Mouse (Mus musculus): ENCODE data around the gene Tcap. TPM values are rescaled to one million over a fixed set of nuclear protein-coding genes. Genes with fewer than 3 reads are reported as not detected.

Gene Tcap
- total and polyA plus RNA-seq, 3 experiments, result 1,095 to 3,136 (median 1,827) TPM

DNA sequence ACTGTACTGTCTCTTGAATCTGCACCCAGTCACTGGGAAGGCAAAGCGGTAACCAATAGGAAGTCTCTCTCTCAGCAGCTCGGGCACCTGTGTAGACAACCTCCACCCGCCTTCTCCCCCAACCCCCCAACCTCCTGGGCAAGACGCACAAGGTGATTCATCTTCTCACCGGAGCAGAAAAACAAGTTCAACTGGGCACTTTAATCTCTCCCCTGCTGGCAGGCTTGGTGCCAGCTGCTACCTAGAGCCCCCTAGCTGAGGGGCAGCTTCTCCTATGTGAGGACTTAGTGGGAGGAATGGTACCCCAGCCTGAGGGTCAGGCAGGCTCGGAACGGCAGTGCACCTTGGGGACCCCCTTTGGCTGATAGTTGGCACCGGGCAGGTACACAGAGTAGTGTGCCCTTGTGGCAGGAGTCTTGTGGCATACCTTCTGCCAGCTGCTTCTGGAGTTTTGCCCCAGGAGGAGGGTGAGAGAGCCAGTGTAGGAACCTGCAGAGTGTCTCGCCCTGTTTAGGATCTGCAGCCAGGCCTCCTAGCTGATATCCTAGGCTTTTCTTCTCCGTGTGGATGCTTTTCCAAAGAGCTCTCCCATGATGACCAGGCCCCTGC lies 35.4 kb downstream of the Tcap start:
- peaks cover 4% of the 10 kb centered on the region for H3K79me2 ChIP-seq (replicated peaks; ENCODE audit: control insufficient read depth, insufficient read depth, low read length)
- no peak overlapping the region for H3K4me3 ChIP-seq
- peak in 1 of 2 experiments; percentile 17 for DNase-seq
- intact Hi-C loops (cut with DNase I), result no loop called here
- 82% methylated on average over 10 of the region's 10 CpGs for WGBS
- H3K27ac ChIP-seq, result no peak overlapping the region
- H3K27me3 ChIP-seq (ENCODE audit: control insufficient read depth, insufficient read depth, low read length), result no peaks in the 10 kb centered on the region
- TF ChIP-seq CTCF (IDR thresholded peaks at IDR 0.05), result no peak
- no peak for TF ChIP-seq POLR2A (IDR thresholded peaks at IDR 0.05; ENCODE audit: insufficient read depth, low read depth, low read length)
- no peak for TF ChIP-seq EP300 (IDR thresholded peaks at IDR 0.05; ENCODE audit: insufficient read depth, low read depth, low read length)
- H3K4me1 ChIP-seq (ENCODE audit: control insufficient read depth, insufficient read depth, low read length), result peaks cover 7% of the 10 kb centered on the region
- no peaks in the 10 kb centered on the region for H3K36me3 ChIP-seq (ENCODE audit: control insufficient read depth, insufficient read depth, low read length)
- H3K9ac ChIP-seq (ENCODE audit: low read depth, low read length), result no peak overlapping the region

DNA sequence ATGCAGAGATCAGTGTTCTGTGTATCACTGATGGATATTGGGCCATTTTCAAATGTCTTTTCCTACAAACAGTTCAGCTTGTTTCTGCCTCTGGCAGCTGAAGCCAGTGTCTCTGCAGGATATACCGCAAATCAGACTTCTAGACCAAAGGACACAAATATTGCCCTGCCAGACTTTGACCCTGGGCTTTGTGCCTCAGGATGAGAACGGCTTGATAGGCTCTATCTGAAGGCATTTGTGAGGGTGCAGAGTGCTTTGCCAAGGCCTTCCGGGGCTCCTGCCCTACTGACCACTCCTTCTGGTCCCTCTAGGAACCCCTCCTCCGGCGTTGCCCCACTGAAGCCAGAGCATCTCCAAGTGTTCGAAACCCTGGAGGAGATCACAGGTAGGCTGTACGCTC lies 43.0 kb downstream of the Tcap start:
- no peaks in the 10 kb centered on the region for H3K4me1 ChIP-seq (ENCODE audit: control insufficient read depth, insufficient read depth, low read length)
- no peaks in the 10 kb centered on the region for H3K36me3 ChIP-seq (ENCODE audit: control insufficient read depth, insufficient read depth, low read length)
- no peaks in the 10 kb centered on the region for H3K27me3 ChIP-seq (ENCODE audit: control insufficient read depth, insufficient read depth, low read length)
- 93% methylated on average over 7 of the region's 7 CpGs for WGBS
- TF ChIP-seq EP300 (IDR thresholded peaks at IDR 0.05; ENCODE audit: insufficient read depth, low read depth, low read length), result no peak
- no peak for TF ChIP-seq CTCF (IDR thresholded peaks at IDR 0.05)
- TF ChIP-seq POLR2A (IDR thresholded peaks at IDR 0.05; ENCODE audit: insufficient read depth, low read depth, low read length), result no peak
- H3K79me2 ChIP-seq (replicated peaks; ENCODE audit: control insufficient read depth, insufficient read depth, low read length), result peaks cover 2% of the 10 kb centered on the region
- no peak overlapping the region for H3K9ac ChIP-seq (ENCODE audit: low read depth, low read length)
- DNase-seq, result no peak
- H3K27ac ChIP-seq, result no peak overlapping the region
- no peak overlapping the region for H3K4me3 ChIP-seq
- intact Hi-C loops (cut with DNase I), result no loop called here

DNA sequence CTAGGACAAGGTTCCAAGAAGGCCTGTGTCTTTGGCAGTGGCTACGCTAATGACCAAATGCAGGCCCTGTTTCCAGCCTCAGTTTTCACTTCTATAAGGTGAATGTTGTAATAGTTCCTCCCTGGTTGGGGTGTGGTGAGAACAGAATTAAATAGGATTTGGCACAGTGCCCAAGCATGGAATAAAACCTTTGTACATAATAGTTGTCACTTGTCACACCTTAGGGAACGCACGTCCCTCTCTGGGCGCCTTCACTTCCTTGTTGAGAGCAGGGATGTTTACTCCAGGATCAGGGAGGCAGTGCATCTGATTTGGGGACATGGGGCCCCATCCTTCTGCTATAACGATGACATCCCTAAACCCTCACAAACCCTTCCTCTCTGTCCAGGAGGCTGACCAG lies 44.8 kb downstream of the Tcap start:
- H3K27ac ChIP-seq, result no peak overlapping the region
- no peaks in the 10 kb centered on the region for H3K4me1 ChIP-seq (ENCODE audit: control insufficient read depth, insufficient read depth, low read length)
- H3K79me2 ChIP-seq (replicated peaks; ENCODE audit: control insufficient read depth, insufficient read depth, low read length), result no peaks in the 10 kb centered on the region
- no peak for DNase-seq
- H3K27me3 ChIP-seq (ENCODE audit: control insufficient read depth, insufficient read depth, low read length), result no peaks in the 10 kb centered on the region
- 71% methylated on average over 5 of the region's 5 CpGs for WGBS
- intact Hi-C loops (cut with DNase I), result no loop called here
- no peaks in the 10 kb centered on the region for H3K36me3 ChIP-seq (ENCODE audit: control insufficient read depth, insufficient read depth, low read length)
- no peak overlapping the region for H3K9ac ChIP-seq (ENCODE audit: low read depth, low read length)
- TF ChIP-seq CTCF (IDR thresholded peaks at IDR 0.05) (no peak), EP300 (IDR thresholded peaks at IDR 0.05; ENCODE audit: insufficient read depth, low read depth, low read length) (no peak), POLR2A (IDR thresholded peaks at IDR 0.05; ENCODE audit: insufficient read depth, low read depth, low read length) (no peak)
- H3K4me3 ChIP-seq, result no peak overlapping the region

GRCm38 (mm10) chr11:98431743-98432502 lies 48.3 kb downstream of the Tcap start:
- no peak overlapping the region for H3K27ac ChIP-seq
- H3K9ac ChIP-seq (ENCODE audit: low read depth, low read length), result no peak overlapping the region
- H3K79me2 ChIP-seq (replicated peaks; ENCODE audit: control insufficient read depth, insufficient read depth, low read length), result no peaks in the 10 kb centered on the region
- intact Hi-C loops (cut with DNase I), result no loop called here
- H3K4me3 ChIP-seq, result no peak overlapping the region
- no peaks in the 10 kb centered on the region for H3K36me3 ChIP-seq (ENCODE audit: control insufficient read depth, insufficient read depth, low read length)
- no peaks in the 10 kb centered on the region for H3K27me3 ChIP-seq (ENCODE audit: control insufficient read depth, insufficient read depth, low read length)
- TF ChIP-seq CTCF (IDR thresholded peaks at IDR 0.05) (no peak), POLR2A (IDR thresholded peaks at IDR 0.05; ENCODE audit: insufficient read depth, low read depth, low read length) (no peak), EP300 (IDR thresholded peaks at IDR 0.05; ENCODE audit: insufficient read depth, low read depth, low read length) (no peak)
- DNase-seq, result no peak
- H3K4me1 ChIP-seq (ENCODE audit: control insufficient read depth, insufficient read depth, low read length), result no peaks in the 10 kb centered on the region
- WGBS, result 81% methylated on average over 9 of the region's 9 CpGs

Other genes starting within 250 kb of the Tcap start
- gene Fbxl20, start 233.4 kb upstream of the Tcap start, total RNA-seq (2021), result 10 to 100 TPM; 14.3 to 14.4 TPM
- gene Fbxl20, start 233.4 kb upstream of the Tcap start, polyA plus RNA-seq (2012; rRNA removed), result 10.7 and 16.0 TPM in 2 replicates
- 10 to 100 TPM; 38.6 to 43.5 TPM for gene Med1, start 190.5 kb upstream of the Tcap start, total RNA-seq (2021)
- gene Med1, start 190.5 kb upstream of the Tcap start, polyA plus RNA-seq (2012; rRNA removed), result 14.0 and 26.0 TPM in 2 replicates
- 10 to 100 TPM; 20.6 to 21.2 TPM for gene Cdk12, start 180.8 kb upstream of the Tcap start, total RNA-seq (2021)
- 7.5 and 12.7 TPM in 2 replicates for gene Cdk12, start 180.8 kb upstream of the Tcap start, polyA plus RNA-seq (2012; rRNA removed)
- gene Neurod2, start 54.2 kb upstream of the Tcap start, total RNA-seq (2021), result not detected
- gene Neurod2, start 54.2 kb upstream of the Tcap start, polyA plus RNA-seq (2012; rRNA removed), result not detected in 2 replicates
- gene Ppp1r1b, start 35.4 kb upstream of the Tcap start, total RNA-seq (2021), result 1 to 10 TPM; 2.6 to 5.3 TPM
- 15.8 and 16.2 TPM in 2 replicates for gene Ppp1r1b, start 35.4 kb upstream of the Tcap start, polyA plus RNA-seq (2012; rRNA removed)
- 10 to 100 TPM; 19.0 to 24.3 TPM for gene Stard3, start 25.4 kb upstream of the Tcap start, total RNA-seq (2021)
- gene Stard3, start 25.4 kb upstream of the Tcap start, polyA plus RNA-seq (2012; rRNA removed), result 58.3 and 62.3 TPM in 2 replicates
- 1 to 10 TPM in 1 of 2 experiments, under 1 TPM in 1; 0.91 to 1.5 TPM for gene Pnmt, start 2.6 kb downstream of the Tcap start, total RNA-seq (2021)
- gene Pnmt, start 2.6 kb downstream of the Tcap start, polyA plus RNA-seq (2012; rRNA removed), result 1.6 and 2.6 TPM in 2 replicates
- gene Pgap3, start 16.7 kb downstream of the Tcap start, total RNA-seq (2021), result 1 to 10 TPM; 7.7 to 8.5 TPM
- 18.8 and 21.1 TPM in 2 replicates for gene Pgap3, start 16.7 kb downstream of the Tcap start, polyA plus RNA-seq (2012; rRNA removed)
- gene Erbb2, start 28.7 kb downstream of the Tcap start, total RNA-seq (2021), result 1 to 10 TPM; 6.6 to 6.9 TPM
- 8.4 and 9.2 TPM in 2 replicates for gene Erbb2, start 28.7 kb downstream of the Tcap start, polyA plus RNA-seq (2012; rRNA removed)
- 10 to 100 TPM; 61.6 to 63.6 TPM for gene Mien1, start 55.2 kb downstream of the Tcap start, total RNA-seq (2021)
- 53.5 and 80.0 TPM in 2 replicates for gene Mien1, start 55.2 kb downstream of the Tcap start, polyA plus RNA-seq (2012; rRNA removed)
- under 1 TPM; 0.11 to 0.31 TPM for gene Grb7, start 62.6 kb downstream of the Tcap start, total RNA-seq (2021)
- 0.56 and 0.72 TPM in 2 replicates for gene Grb7, start 62.6 kb downstream of the Tcap start, polyA plus RNA-seq (2012; rRNA removed)
- 1 to 10 TPM in 1 of 2 experiments, under 1 TPM in 1; 0.94 to 1.5 TPM for gene Ikzf3, start 162.2 kb downstream of the Tcap start, total RNA-seq (2021)
- gene Ikzf3, start 162.2 kb downstream of the Tcap start, polyA plus RNA-seq (2012; rRNA removed), result 0.61 and 1.5 TPM in 2 replicates
- gene Zpbp2, start 167.3 kb downstream of the Tcap start, total RNA-seq (2021), result not detected
- 0.23 TPM in 1 of 2 replicates, not detected in the other for gene Zpbp2, start 167.3 kb downstream of the Tcap start, polyA plus RNA-seq (2012; rRNA removed)
- gene Ormdl3, start 203.6 kb downstream of the Tcap start, total RNA-seq (2021), result 10 to 100 TPM; 40.2 to 40.9 TPM
- 61.2 and 63.8 TPM in 2 replicates for gene Ormdl3, start 203.6 kb downstream of the Tcap start, polyA plus RNA-seq (2012; rRNA removed)
- gene Lrrc3c, start 214.5 kb downstream of the Tcap start, total RNA-seq (2021), result not detected
- not detected in 2 replicates for gene Lrrc3c, start 214.5 kb downstream of the Tcap start, polyA plus RNA-seq (2012; rRNA removed)
- 10 to 100 TPM in 1 of 2 experiments, 1 to 10 TPM in 1; 7.9 to 10.8 TPM for gene Gm12355, start 241.8 kb downstream of the Tcap start, total RNA-seq (2021)
- gene Gm12355, start 241.8 kb downstream of the Tcap start, polyA plus RNA-seq (2012; rRNA removed), result not detected in 2 replicates
- gene Gsdma3, start 242.5 kb downstream of the Tcap start, total RNA-seq (2021), result 1 to 10 TPM; 2.7 to 2.9 TPM
- not detected in 2 replicates for gene Gsdma3, start 242.5 kb downstream of the Tcap start, polyA plus RNA-seq (2012; rRNA removed)

Data from heart, adult 2 months (tissue).